Mouse (Mus musculus): ENCODE measurements around the gene Cox17. TPM values are rescaled to one million over a fixed set of nuclear protein-coding genes. Genes with fewer than 3 reads are reported as not detected.

The Cox17 gene
- polyA plus RNA-seq, 1 experiment: 110 TPM

DNA sequence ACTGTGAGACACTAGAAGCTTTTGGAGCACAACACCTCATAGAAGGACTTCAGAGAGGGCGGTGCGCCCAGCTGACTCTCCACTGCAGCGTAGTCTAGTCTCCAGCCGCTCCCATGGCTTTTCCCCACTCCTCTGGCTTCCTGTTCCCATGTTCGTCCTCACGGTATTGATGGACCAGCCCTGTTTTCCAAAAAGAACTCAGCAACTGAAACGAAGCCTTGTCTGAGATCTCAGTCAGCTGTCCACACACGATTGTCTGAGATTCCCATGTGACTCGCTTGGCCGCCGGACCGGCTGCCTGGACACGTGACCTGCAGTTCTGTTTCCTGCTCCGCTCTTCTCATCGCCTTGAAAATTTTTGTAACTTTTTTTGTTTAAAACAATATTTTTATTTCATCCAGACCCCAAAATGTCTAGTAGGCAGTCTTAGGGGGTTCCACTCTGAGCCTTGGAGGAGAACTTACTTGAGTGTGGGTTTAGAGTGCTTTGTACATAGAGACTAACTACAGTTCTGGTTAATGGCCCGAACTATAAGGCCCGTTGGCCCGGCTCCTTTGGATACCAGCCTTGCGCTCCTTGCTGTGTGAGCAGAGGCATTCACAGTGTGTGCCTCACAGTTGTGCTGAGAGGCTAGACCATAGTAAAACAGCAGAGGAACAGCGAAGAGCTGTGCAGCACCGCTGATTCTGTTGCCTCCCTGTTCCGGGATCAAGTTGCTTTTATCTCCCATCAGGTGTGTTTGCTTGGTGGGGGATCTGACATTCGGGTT lies 45.5 kb downstream of the Cox17 start:
- Histone ChIP-seq H3K9me3 (ENCODE audit: control insufficient read depth, low read length) (no peaks in the 10 kb centered on the region), H3K4me3 (replicated peaks) (no peak overlapping the region), H3K27me3 (ENCODE audit: control insufficient read depth) (peaks cover 3% of the 10 kb centered on the region; the same call in 1 of the 2 replicates), H3K36me3 (ENCODE audit: control insufficient read depth) (no peaks in the 10 kb centered on the region), H3K4me1 (ENCODE audit: control insufficient read depth) (peaks cover 17% of the 10 kb centered on the region)
- no peak for TF ChIP-seq GATA1 (IDR thresholded peaks at IDR 0.05; ENCODE audit: low read length)
- TF ChIP-seq TAL1 (IDR thresholded peaks at IDR 0.05; ENCODE audit: low read length): no peak

DNA sequence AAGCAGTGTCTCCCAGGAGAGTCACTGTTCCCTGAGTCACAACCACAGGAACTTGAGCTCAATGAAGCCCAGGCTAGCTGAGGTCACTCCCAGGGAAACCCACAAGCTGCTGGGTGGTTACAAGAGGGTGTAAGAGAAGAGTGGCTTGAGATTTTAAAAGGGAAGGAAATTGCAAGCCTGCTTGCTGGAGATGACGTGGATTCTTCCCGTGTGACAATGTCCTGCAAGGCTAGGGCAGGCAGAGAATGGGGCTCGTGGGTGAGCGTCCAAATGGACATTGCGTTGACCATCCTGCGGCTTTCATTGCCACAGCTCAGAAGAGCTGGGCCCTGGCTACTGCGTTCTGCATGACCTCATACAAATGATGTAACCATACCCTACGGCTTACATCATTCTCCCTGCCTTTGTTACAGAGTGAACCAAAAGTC lies 47.4 kb downstream of the Cox17 start:
- Histone ChIP-seq H3K4me1 (ENCODE audit: control insufficient read depth) (peaks cover 10% of the 10 kb centered on the region), H3K4me3 (replicated peaks) (no peak overlapping the region), H3K36me3 (ENCODE audit: control insufficient read depth) (no peaks in the 10 kb centered on the region), H3K27me3 (ENCODE audit: control insufficient read depth) (peaks cover 3% of the 10 kb centered on the region; the same call in 1 of the 2 replicates), H3K9me3 (ENCODE audit: control insufficient read depth, low read length) (no peaks in the 10 kb centered on the region)
- TF ChIP-seq GATA1 (IDR thresholded peaks at IDR 0.05; ENCODE audit: low read length): no peak
- no peak for TF ChIP-seq TAL1 (IDR thresholded peaks at IDR 0.05; ENCODE audit: low read length)

DNA sequence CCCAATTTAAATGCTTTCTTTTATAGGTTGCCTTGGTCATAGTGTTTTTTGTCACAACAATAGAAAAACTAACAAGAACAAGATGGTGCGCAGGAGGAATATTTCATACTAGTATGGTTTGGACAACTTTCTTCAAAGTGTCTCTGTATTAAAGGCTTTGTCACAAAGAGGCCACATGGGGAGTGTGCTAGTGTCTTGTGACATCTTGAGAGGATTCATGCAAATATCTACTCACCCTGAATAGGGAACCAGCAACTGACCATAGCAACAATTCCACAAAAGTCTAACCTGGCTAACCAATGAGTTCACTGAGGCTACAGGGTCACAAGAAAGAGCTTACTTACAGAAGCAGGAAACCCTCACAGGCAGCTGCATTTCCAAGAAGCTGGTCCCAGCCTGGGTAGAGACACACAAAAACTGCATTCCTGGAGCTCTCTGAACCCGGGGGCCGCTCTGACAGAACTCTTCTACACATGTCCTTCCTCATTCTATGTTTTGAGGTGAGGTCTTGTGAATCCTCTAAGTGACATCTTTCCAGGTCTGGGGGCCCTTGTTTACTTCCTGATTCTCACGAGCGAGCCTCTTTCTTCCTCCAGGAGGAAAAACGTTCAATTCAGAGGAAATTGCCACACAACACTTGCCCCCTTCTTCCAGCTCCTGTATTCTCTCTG lies 48.4 kb downstream of the Cox17 start:
- Histone ChIP-seq H3K36me3 (ENCODE audit: control insufficient read depth) (no peaks in the 10 kb centered on the region), H3K4me1 (ENCODE audit: control insufficient read depth) (peaks cover 18% of the 10 kb centered on the region), H3K9me3 (ENCODE audit: control insufficient read depth, low read length) (no peaks in the 10 kb centered on the region), H3K4me3 (replicated peaks) (no peak overlapping the region), H3K27me3 (ENCODE audit: control insufficient read depth) (peaks cover 9% of the 10 kb centered on the region; the same call in 1 of the 2 replicates)
- TF ChIP-seq GATA1 (IDR thresholded peaks at IDR 0.05; ENCODE audit: low read length) (no peak), TAL1 (IDR thresholded peaks at IDR 0.05; ENCODE audit: low read length) (no peak)

DNA sequence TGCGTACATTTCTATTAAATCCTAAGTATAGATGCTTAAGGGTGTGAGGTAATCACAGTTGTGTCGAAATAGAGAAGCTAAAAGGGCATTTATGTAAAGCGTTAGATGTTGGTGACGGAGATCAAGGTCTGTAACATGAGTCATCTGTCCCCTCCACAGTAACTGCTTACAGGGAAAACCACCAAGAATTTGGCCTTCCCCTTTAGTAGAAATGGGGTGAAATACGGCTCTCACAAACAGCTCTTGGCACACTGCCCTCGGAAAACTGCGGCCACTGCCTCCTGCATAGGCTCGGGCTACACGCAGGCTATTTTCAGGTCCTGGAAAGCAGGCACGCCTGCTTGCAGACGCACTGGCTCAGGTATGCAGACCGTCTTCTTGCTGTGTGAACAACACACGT lies 49.4 kb downstream of the Cox17 start:
- Histone ChIP-seq H3K4me3 (replicated peaks) (no peak overlapping the region), H3K27me3 (ENCODE audit: control insufficient read depth) (peaks cover 9% of the 10 kb centered on the region; the same call in 1 of the 2 replicates), H3K9me3 (ENCODE audit: control insufficient read depth, low read length) (no peaks in the 10 kb centered on the region), H3K36me3 (ENCODE audit: control insufficient read depth) (no peaks in the 10 kb centered on the region), H3K4me1 (ENCODE audit: control insufficient read depth) (peaks cover 18% of the 10 kb centered on the region)
- TF ChIP-seq GATA1 (IDR thresholded peaks at IDR 0.05; ENCODE audit: low read length) (no peak), TAL1 (IDR thresholded peaks at IDR 0.05; ENCODE audit: low read length) (no peak)

DNA sequence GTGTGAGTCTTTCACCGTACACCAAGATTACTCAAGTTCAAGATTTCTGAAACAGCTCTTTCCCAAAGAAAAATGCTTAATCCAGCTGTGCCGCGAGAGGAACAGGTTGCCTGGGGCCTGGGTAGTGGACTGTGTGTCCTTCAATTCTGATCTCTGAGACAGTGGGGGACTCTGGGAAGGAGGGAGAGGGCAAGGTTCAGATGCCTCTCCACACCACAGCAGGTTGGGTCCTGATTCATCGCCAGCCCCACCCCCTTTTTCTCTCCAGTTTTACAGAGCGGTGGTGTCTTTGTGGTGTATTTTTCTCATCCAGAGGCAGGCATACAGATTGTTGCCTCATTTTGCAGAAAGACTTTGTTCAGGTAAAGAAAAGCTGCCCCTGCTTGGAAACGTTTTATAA lies 51.5 kb downstream of the Cox17 start:
- peaks cover 18% of the 10 kb centered on the region for H3K4me1 ChIP-seq (ENCODE audit: control insufficient read depth)
- H3K9me3 ChIP-seq (ENCODE audit: control insufficient read depth, low read length): no peaks in the 10 kb centered on the region
- no peak overlapping the region for H3K4me3 ChIP-seq (replicated peaks)
- peaks cover 9% of the 10 kb centered on the region; the same call in 1 of the 2 replicates for H3K27me3 ChIP-seq (ENCODE audit: control insufficient read depth)
- TF ChIP-seq GATA1 (IDR thresholded peaks at IDR 0.05; ENCODE audit: low read length) (no peak), TAL1 (IDR thresholded peaks at IDR 0.05; ENCODE audit: low read length) (no peak)
- H3K36me3 ChIP-seq (ENCODE audit: control insufficient read depth): no peaks in the 10 kb centered on the region

DNA sequence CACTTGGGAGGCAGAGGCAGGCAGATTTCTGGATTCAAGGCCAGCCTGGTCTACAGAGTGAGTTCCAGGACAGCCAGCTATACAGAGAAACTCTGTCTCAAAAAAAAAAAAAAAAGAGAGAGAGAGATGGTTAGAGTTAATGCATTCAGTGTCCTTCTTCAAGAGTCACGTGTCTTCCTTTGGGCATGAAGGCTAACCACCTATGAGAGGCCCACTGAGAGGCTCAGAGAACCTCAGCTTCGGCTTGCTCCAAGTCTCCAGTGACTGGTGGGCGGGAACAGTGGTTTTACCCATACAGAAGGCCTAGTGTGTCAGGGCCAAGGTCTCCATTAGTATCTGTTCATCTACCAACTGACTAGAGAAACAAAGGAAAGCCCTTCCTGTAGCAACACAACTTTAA lies 52.3 kb downstream of the Cox17 start:
- no peak for TF ChIP-seq GATA1 (IDR thresholded peaks at IDR 0.05; ENCODE audit: low read length)
- TF ChIP-seq TAL1 (IDR thresholded peaks at IDR 0.05; ENCODE audit: low read length): no peak
- Histone ChIP-seq H3K27me3 (ENCODE audit: control insufficient read depth) (peaks cover 12% of the 10 kb centered on the region), H3K4me3 (replicated peaks) (no peak overlapping the region), H3K9me3 (ENCODE audit: control insufficient read depth, low read length) (no peaks in the 10 kb centered on the region), H3K36me3 (ENCODE audit: control insufficient read depth) (no peaks in the 10 kb centered on the region; the same call in 1 of the 2 replicates), H3K4me1 (ENCODE audit: control insufficient read depth) (peaks cover 16% of the 10 kb centered on the region)

DNA sequence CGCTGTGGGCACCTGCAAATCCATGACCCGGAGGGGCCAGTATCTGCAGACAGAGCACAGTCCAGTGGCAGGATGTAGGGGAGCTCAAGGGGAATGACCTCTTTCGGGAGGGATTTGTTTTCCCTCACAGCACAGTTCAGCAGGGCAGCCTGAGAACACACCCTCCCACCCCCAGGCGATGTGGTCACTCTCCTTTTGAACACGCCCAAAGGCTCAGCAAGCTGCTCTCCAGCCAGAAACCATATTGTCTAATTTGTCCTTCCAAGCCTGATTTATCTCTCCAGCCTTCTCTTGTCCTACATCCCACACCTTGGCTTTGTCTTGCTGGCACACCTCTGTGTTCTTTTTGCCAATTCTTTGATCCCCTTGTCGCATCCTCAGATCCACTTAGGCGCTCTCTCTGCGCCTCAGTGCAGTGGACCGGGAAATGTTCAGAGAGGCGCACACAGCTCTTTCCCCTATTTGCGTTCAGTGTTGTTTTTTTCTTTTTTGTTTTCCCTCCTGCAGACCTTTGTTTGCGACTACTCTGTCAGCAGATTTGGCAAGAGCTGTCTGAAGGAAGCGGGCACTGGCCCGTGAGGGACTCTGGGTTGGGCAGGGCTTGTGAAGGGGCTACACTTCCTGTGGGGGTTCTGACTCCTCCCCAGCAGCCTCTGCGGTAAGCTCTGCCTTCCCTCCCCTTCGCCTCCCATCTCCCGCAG lies 52.9 kb downstream of the Cox17 start:
- peaks cover 13% of the 10 kb centered on the region for H3K4me1 ChIP-seq (ENCODE audit: control insufficient read depth)
- no peak overlapping the region for H3K4me3 ChIP-seq (replicated peaks)

DNA sequence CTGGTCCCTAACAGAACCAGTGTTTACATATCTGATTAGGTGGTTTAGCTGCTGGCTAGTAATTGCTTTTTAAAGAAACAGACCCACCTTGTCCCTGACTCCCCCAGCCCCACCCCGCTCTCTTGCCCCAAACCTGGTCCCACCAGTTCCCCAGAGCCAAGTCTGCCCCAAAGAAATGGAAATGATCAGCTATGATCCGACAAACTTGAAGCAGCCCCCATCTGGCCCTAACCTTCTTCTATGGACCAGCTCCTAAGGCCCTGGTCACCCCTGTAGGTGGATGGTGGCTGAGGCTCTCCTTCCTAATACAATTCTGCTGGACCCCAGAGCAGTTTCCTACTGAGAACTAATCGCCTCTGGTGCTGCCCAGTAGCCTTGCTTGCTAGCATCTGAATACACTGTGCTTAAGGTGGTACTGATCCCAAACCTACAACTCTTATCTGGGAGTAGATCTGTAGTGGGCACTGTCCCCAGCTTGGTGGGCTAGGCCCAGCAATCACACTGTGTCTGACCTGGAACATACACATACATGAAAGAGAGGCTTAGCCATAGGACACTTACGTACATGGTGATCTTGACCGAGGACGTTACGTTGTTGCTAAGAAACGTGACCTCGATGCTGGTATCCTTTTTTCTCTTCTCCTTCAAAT lies 53.6 kb downstream of the Cox17 start:
- peaks cover 13% of the 10 kb centered on the region for H3K4me1 ChIP-seq (ENCODE audit: control insufficient read depth)
- no peaks in the 10 kb centered on the region for H3K9me3 ChIP-seq (ENCODE audit: control insufficient read depth, low read length)
- TF ChIP-seq TAL1 (IDR thresholded peaks at IDR 0.05; ENCODE audit: low read length): no peak
- TF ChIP-seq GATA1 (IDR thresholded peaks at IDR 0.05; ENCODE audit: low read length): no peak
- no peaks in the 10 kb centered on the region; the same call in 1 of the 2 replicates for H3K36me3 ChIP-seq (ENCODE audit: control insufficient read depth)
- H3K4me3 ChIP-seq (replicated peaks): no peak overlapping the region
- peaks cover 12% of the 10 kb centered on the region for H3K27me3 ChIP-seq (ENCODE audit: control insufficient read depth)

More for the DNA sequence above, 52.9 kb downstream of the Cox17 start:
- no peaks in the 10 kb centered on the region for H3K9me3 ChIP-seq (ENCODE audit: control insufficient read depth, low read length)
- no peaks in the 10 kb centered on the region; the same call in 1 of the 2 replicates for H3K36me3 ChIP-seq (ENCODE audit: control insufficient read depth)
- TF ChIP-seq GATA1 (IDR thresholded peaks at IDR 0.05; ENCODE audit: low read length): no peak
- TF ChIP-seq TAL1 (IDR thresholded peaks at IDR 0.05; ENCODE audit: low read length): no peak
- peaks cover 12% of the 10 kb centered on the region for H3K27me3 ChIP-seq (ENCODE audit: control insufficient read depth)
